Mouse (Mus musculus) CD4-positive, CD25-positive, alpha-beta regulatory T cell, adult 4 months (primary cell): ENCODE data around the gene Foxp1. TPM values are rescaled to one million over a fixed set of nuclear protein-coding genes. Genes with fewer than 3 reads are reported as not detected.

Source experiments
- ATAC-seq: one replicate; pipeline ENCODE4 v1.8.0; 2017
- polyA plus RNA-seq, 2 experiments: library from polyadenylated mRNA; unstranded; fragments of 100-300 nt; shearing (Covaris generic); gene quantifications; one replicate each; pipeline ENCODE4 v1.2.1; 2017

Gene Foxp1
- polyA plus RNA-seq, 2 experiments from 2014 or later, result 275 to 341 TPM

- ATAC-seq, result no peak
Measured at GRCm38 (mm10) chr6:99483556-99483955, 39.0 kb downstream of the Foxp1 start.

GRCm38 (mm10) chr6:99481568-99481967 lies 41.0 kb downstream of the Foxp1 start:
- no peak for ATAC-seq

- no peak for ATAC-seq
Measured at GRCm38 (mm10) chr6:99478873-99479650, 43.5 kb downstream of the Foxp1 start.

GRCm38 (mm10) chr6:99475040-99475439 lies 47.5 kb downstream of the Foxp1 start:
- no peak for ATAC-seq

GRCm38 (mm10) chr6:99470906-99471305 lies 51.6 kb downstream of the Foxp1 start:
- ATAC-seq, result no peak

GRCm38 (mm10) chr6:99469134-99469834 lies 53.2 kb downstream of the Foxp1 start:
- no peak for ATAC-seq

GRCm38 (mm10) chr6:99467831-99468230 lies 54.7 kb downstream of the Foxp1 start:
- ATAC-seq, result no peak

- ATAC-seq, result no peak
Measured at GRCm38 (mm10) chr6:99467109-99467508, 55.4 kb downstream of the Foxp1 start.

GRCm38 (mm10) chr6:99466354-99466753 lies 56.2 kb downstream of the Foxp1 start:
- no peak for ATAC-seq

- ATAC-seq, result no peak
Measured at GRCm38 (mm10) chr6:99464449-99464848, 58.1 kb downstream of the Foxp1 start.

- ATAC-seq, result no peak
Measured at GRCm38 (mm10) chr6:99463906-99464305, 58.6 kb downstream of the Foxp1 start.

- ATAC-seq, result no peak
Measured at GRCm38 (mm10) chr6:99458775-99459174, 63.7 kb downstream of the Foxp1 start.

GRCm38 (mm10) chr6:99453763-99454520 lies 68.6 kb downstream of the Foxp1 start:
- ATAC-seq, result no peak

- peak; percentile 92 for ATAC-seq
Measured at GRCm38 (mm10) chr6:99452638-99453185, 69.8 kb downstream of the Foxp1 start.

- ATAC-seq, result no peak
Measured at GRCm38 (mm10) chr6:99451479-99451878, 71.0 kb downstream of the Foxp1 start.

GRCm38 (mm10) chr6:99447447-99447846 lies 75.1 kb downstream of the Foxp1 start:
- no peak for ATAC-seq

- no peak for ATAC-seq
Measured at GRCm38 (mm10) chr6:99446801-99447415, 75.6 kb downstream of the Foxp1 start.

GRCm38 (mm10) chr6:99443460-99443859 lies 79.1 kb downstream of the Foxp1 start:
- ATAC-seq, result peak; percentile 49

- ATAC-seq, result peak; percentile 50
Measured at GRCm38 (mm10) chr6:99441100-99441499, 81.4 kb downstream of the Foxp1 start.

- peak; percentile 16 for ATAC-seq
Measured at GRCm38 (mm10) chr6:99440606-99441005, 81.9 kb downstream of the Foxp1 start.

- ATAC-seq, result no peak
Measured at GRCm38 (mm10) chr6:99439878-99440361, 82.6 kb downstream of the Foxp1 start.

GRCm38 (mm10) chr6:99439214-99439877 lies 83.2 kb downstream of the Foxp1 start:
- no peak for ATAC-seq
